Mouse (Mus musculus): ENCODE measurements around the gene 4930407I10Rik. TPM values are rescaled to one million over a fixed set of nuclear protein-coding genes. Genes with fewer than 3 reads are reported as not detected.

4930407I10Rik gene
- polyA plus RNA-seq, 1 experiment, result not detected

DNA sequence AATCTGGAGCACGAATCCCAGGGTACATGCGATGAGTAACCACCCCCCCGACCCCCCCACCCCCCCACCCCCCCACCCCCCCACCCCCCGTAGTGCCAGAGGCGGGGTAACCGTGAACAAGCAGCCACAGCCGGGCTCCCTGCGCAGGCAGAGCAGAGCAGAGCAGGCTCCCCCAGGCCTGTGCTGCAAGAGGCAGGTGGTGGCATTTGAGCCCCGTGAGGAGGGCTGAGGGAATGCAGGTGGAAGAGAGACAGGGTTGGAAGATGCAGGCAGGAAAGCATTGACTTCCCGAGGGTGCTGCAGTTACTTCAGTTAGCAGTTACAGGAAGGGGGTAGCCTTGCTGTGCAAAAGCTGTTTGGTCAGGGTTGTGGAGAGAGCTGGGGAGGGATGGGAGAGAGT, 28.3 kb downstream of the 4930407I10Rik start:
- no peak for TF ChIP-seq GATA1 (IDR thresholded peaks at IDR 0.05; ENCODE audit: low read length)

DNA sequence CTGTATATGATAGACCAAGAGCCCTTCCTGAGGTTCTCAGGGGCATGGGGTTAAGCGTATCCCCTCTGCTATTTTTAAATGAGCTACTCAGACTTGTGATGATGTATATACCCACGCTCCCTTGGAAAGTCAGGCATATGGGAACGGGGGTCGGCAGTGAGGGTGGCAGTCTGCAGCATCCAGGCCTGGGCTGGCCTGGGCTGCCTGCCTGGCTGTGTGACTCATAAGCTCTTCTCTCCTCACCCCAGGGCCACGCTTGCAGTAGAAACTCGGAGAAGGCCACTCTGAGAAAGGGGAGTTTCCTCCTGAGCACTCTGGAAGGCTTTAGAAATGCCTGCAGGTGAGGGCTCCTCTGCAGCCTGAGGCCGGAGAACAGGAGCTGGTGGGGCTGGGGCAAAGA, 32.1 kb downstream of the 4930407I10Rik start:
- no peak for TF ChIP-seq GATA1 (IDR thresholded peaks at IDR 0.05; ENCODE audit: low read length)

DNA sequence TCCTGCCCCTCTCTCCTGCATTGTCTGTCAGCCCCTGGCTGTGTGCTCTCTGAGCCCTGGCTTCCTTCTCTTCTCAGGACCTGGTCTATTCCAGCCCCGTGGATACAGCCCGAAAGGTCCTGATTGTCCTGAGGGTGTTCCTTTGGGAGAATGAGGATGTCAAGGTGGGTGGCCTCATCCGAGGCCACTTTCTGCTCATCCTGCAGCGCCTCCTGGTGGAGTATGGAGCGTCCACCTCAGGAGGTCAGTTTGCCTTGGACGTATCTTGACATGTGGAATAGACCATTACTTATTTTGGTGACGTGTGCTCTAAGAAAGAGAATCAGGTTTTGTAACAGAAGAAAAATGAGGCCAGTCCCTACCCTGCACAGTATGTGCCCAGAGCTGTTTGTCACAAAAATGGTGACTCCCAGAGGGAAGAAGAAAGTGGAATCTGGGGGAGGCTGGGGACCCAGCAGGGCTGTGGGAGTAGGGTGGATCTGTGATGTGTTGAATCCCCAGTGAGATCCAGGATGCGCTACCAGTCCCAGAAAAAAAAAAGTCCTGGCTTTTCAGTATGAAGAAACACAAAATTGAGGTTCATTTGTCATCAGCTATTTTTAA, 48.1 kb downstream of the 4930407I10Rik start:
- no peak for TF ChIP-seq GATA1 (IDR thresholded peaks at IDR 0.05; ENCODE audit: low read length)

Other genes starting within 250 kb of the 4930407I10Rik start
- gene Tob2, start 200.4 kb upstream of the 4930407I10Rik start, polyA plus RNA-seq (2012), result 34.5 and 37.6 TPM in 2 replicates
- gene Phf5a, start 187.2 kb upstream of the 4930407I10Rik start, polyA plus RNA-seq (2012), result 5.0 and 21.7 TPM in 2 replicates
- gene Aco2, start 186.8 kb upstream of the 4930407I10Rik start, polyA plus RNA-seq (2012), result 167 and 205 TPM in 2 replicates
- 66.1 and 86.3 TPM in 2 replicates for gene Polr3h, start 132.9 kb upstream of the 4930407I10Rik start, polyA plus RNA-seq (2012)
- gene Csdc2, start 122.4 kb upstream of the 4930407I10Rik start, polyA plus RNA-seq (2012), result not detected in 2 replicates
- gene Pmm1, start 98.2 kb upstream of the 4930407I10Rik start, polyA plus RNA-seq (2012), result 93.6 and 105 TPM in 2 replicates
- gene 1700029P11Rik, start 78.6 kb upstream of the 4930407I10Rik start, polyA plus RNA-seq (2012), result not detected in 2 replicates
- gene Xrcc6, start 71.3 kb upstream of the 4930407I10Rik start, polyA plus RNA-seq (2012), result 8.4 and 12.7 TPM in 2 replicates
- gene Desi1, start 25.3 kb upstream of the 4930407I10Rik start, polyA plus RNA-seq (2012), result 45.7 and 65.4 TPM in 2 replicates
- gene Snu13, start 11.6 kb upstream of the 4930407I10Rik start, polyA plus RNA-seq (2012), result 25.8 and 229 TPM in 2 replicates
- not detected in 2 replicates for gene Mei1, start 10.8 kb downstream of the 4930407I10Rik start, polyA plus RNA-seq (2012)
- 3.7 and 11.2 TPM in 2 replicates for gene Ccdc134, start 68.8 kb downstream of the 4930407I10Rik start, polyA plus RNA-seq (2012)
- gene Srebf2, start 88.0 kb downstream of the 4930407I10Rik start, polyA plus RNA-seq (2012), result 533 and 536 TPM in 2 replicates
- not detected in 2 replicates for gene Shisa8, start 153.7 kb downstream of the 4930407I10Rik start, polyA plus RNA-seq (2012)
- 0.81 and 1.5 TPM in 2 replicates for gene Tnfrsf13c, start 165.2 kb downstream of the 4930407I10Rik start, polyA plus RNA-seq (2012)
- gene Cenpm, start 185.6 kb downstream of the 4930407I10Rik start, polyA plus RNA-seq (2012), result 177 and 187 TPM in 2 replicates
- gene 1500009C09Rik, start 193.2 kb downstream of the 4930407I10Rik start, polyA plus RNA-seq (2012), result not detected in 2 replicates
- gene Sept3, start 215.7 kb downstream of the 4930407I10Rik start, polyA plus RNA-seq (2012), result not detected in 2 replicates
- gene Wbp2nl, start 239.8 kb downstream of the 4930407I10Rik start, polyA plus RNA-seq (2012), result not detected in 2 replicates

Data from G1E-ER4 (cell line).